Mouse (Mus musculus) heart, embryonic 16.5 days (tissue): Measurements from ENCODE around the gene Sept6. TPM values are rescaled to one million over a fixed set of nuclear protein-coding genes. Genes with fewer than 3 reads are reported as not detected.
A peak's percentile ranks its signal among the peaks of the same experiment; 100 is the strongest.

Source experiments
- ATAC-seq: fragments of 200-750 bp; cut with Nextera tagmentation; replicated peaks from 2 replicates; pipeline ENCODE4 v1.8.0; 2017; ENCODE audit warnings: moderate number of reproducible peaks; ENCODE audit not compliant: insufficient read depth, low FRiP score; ENCODE audit errors: extremely low read depth
- H3K27ac ChIP-seq: fragments of 300-500 bp; sonication (generic); 2 replicates; pipeline ENCODE4 v1.5.1; 2014; ENCODE audit warnings: mild to moderate bottlenecking, low read length, control low read depth, moderate library complexity
- H3K27me3 ChIP-seq: fragments of 300-500 bp; sonication (generic); 2 replicates; pipeline ENCODE4 v1.6.1; 2014; ENCODE audit warnings: low read length, mixed read lengths; ENCODE audit not compliant: control insufficient read depth, insufficient read depth
- H3K36me3 ChIP-seq: fragments of 300-500 bp; sonication (generic); 2 replicates; pipeline ENCODE4 v1.6.1; 2014; ENCODE audit not compliant: control insufficient read depth, insufficient read depth
- H3K4me1 ChIP-seq: fragments of 300-500 bp; sonication (generic); 2 replicates; pipeline ENCODE4 v1.6.1; 2014; ENCODE audit warnings: low read length, mixed read lengths; ENCODE audit not compliant: control insufficient read depth, insufficient read depth
- H3K4me2 ChIP-seq: fragments of 300-500 bp; sonication (generic); 2 replicates; pipeline ENCODE4 v1.6.1; 2014; ENCODE audit warnings: low read depth, mild to moderate bottlenecking, control low read depth, low read length
- H3K4me3 ChIP-seq: fragments of 300-500 bp; sonication (generic); 2 replicates; pipeline ENCODE4 v1.5.1; 2014; ENCODE audit warnings: mild to moderate bottlenecking, control low read depth, low read length
- H3K9ac ChIP-seq: fragments of 300-500 bp; sonication (generic); 2 replicates; pipeline ENCODE4 v1.6.1; 2014; ENCODE audit warnings: low read length, control low read depth
- H3K9me3 ChIP-seq: fragments of 300-500 bp; sonication (generic); replicated peaks from 2 replicates; pipeline ENCODE4 v1.6.1; 2016; ENCODE audit warnings: low read length; ENCODE audit not compliant: control insufficient read depth
- WGBS: fragments of 180-500 bp; shearing (Covaris S2); extraction: QIAGEN DNeasy Blood & Tissue Kit; methylation state at CpG from one replicate; pipeline ENCODE4 v1.1.7; 2014; 5-methylcytosine and 5-hydroxymethylcytosine counted together
- polyA plus RNA-seq: library from polyadenylated mRNA; unstranded; fragments of >200 nt; fragmentation: Nextera tagmentation; extraction: Ambion mirVana; gene quantifications from 2 replicates; pipeline ENCODE4 v1.2.1, GENCODE M21; 2015

Gene Sept6
- polyA plus RNA-seq, 1 experiment from 2014 or later: 50.3 TPM

DNA sequence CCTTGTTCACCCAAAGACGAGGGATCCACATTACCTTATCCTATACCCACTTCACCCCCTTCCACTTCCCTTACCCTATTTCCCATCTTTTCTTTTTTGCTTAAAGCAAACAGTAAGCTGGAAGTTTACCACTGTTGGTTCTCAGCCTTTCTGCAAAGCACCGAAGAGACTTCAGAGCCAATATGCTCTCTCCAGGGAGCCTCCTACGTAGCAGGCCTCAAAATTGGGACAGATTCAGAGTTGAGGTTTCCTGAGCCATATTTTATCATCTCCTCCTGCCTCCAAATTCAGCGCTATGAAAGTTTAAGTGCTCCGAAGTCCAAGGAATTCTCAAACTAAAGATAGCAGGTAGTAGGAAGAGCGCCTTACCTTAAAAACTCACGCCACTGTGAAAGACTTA, 14.6 kb downstream of the Sept6 start:
- Histone ChIP-seq H3K27me3 (no peaks in the 10 kb centered on the region), H3K4me3 (no peak overlapping the region), H3K9me3 (no peaks in the 10 kb centered on the region), H3K4me2 (no peak overlapping the region), H3K36me3 (no peaks in the 10 kb centered on the region), H3K27ac (no peak overlapping the region), H3K4me1 (peaks cover 16% of the 10 kb centered on the region), H3K9ac (no peak overlapping the region)
- ATAC-seq: no peak
- 80% methylated on average over 7 of the region's 7 CpGs for WGBS

DNA sequence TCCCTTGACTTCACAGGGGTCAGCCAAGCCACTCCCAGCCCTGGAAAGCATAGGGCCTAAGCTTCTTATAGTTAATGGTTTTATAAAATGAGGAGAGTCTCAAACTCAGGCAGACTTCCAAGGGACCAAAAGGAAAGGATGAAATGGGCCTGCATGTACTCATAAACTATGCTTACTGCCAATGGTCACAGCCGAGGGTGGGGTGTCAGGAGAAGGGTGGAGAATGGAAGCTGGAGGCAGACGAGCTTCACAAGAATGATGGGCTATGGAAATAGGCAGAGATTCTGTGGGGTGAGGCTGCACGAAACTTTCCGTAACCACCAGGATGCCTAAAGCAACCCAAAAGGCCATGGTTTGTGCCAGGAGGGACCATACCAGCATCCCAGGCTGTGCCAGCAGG, 15.3 kb downstream of the Sept6 start:
- no peaks in the 10 kb centered on the region for H3K27me3 ChIP-seq
- H3K9me3 ChIP-seq: no peaks in the 10 kb centered on the region
- H3K4me1 ChIP-seq: peaks cover 16% of the 10 kb centered on the region
- H3K4me2 ChIP-seq: no peak overlapping the region
- 76% methylated on average over 4 of the region's 4 CpGs for WGBS
- no peaks in the 10 kb centered on the region for H3K36me3 ChIP-seq
- ATAC-seq: no peak
- H3K27ac ChIP-seq: peak overlapping the region; percentile 61
- no peak overlapping the region for H3K4me3 ChIP-seq
- no peak overlapping the region for H3K9ac ChIP-seq

GRCm38 (mm10) chrX:36974905-36975304, 16.7 kb downstream of the Sept6 start:
- H3K27ac ChIP-seq: peak overlapping the region; percentile 79
- no peak overlapping the region for H3K9ac ChIP-seq
- no peaks in the 10 kb centered on the region for H3K36me3 ChIP-seq
- peaks cover 16% of the 10 kb centered on the region for H3K4me1 ChIP-seq
- ATAC-seq: no peak
- H3K9me3 ChIP-seq: no peaks in the 10 kb centered on the region
- no peak overlapping the region for H3K4me3 ChIP-seq
- no peaks in the 10 kb centered on the region for H3K27me3 ChIP-seq
- H3K4me2 ChIP-seq: no peak overlapping the region
- WGBS: 49% methylated on average over 5 of the region's 5 CpGs

GRCm38 (mm10) chrX:36972951-36973471, 18.6 kb downstream of the Sept6 start:
- no peaks in the 10 kb centered on the region for H3K27me3 ChIP-seq
- WGBS: 43% methylated on average over 5 of the region's 5 CpGs
- no peaks in the 10 kb centered on the region for H3K9me3 ChIP-seq
- H3K9ac ChIP-seq: no peak overlapping the region
- no peaks in the 10 kb centered on the region for H3K36me3 ChIP-seq
- peaks cover 16% of the 10 kb centered on the region for H3K4me1 ChIP-seq
- no peak overlapping the region for H3K4me2 ChIP-seq
- H3K4me3 ChIP-seq: no peak overlapping the region
- peak; percentile 80 for ATAC-seq
- peak overlapping the region; percentile 89 for H3K27ac ChIP-seq

DNA sequence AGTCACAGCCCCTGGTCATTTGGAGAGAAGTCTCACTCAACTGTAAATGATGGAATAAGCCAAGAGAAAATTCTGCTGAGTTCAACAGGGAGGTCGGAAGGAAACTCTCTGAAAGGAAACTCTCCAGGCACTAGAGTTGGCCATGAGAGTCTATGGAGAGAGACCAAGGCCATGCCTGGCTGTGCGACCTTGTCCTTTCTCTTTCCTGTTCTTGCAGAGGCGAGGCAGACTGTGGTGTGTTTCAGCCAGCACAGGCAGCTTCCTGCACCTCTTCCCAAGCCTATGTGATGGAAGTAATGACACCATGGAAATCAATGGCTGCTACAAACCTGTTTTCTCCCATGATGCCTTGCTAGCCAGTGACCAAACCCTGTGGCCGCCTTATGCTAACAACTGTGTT, 20.4 kb downstream of the Sept6 start:
- H3K9ac ChIP-seq: no peak overlapping the region
- H3K4me3 ChIP-seq: no peak overlapping the region
- H3K27me3 ChIP-seq: no peaks in the 10 kb centered on the region
- H3K27ac ChIP-seq: no peak overlapping the region
- H3K9me3 ChIP-seq: no peaks in the 10 kb centered on the region
- WGBS: 68% methylated on average over 4 of the region's 4 CpGs
- H3K4me1 ChIP-seq: peaks cover 10% of the 10 kb centered on the region
- peaks cover under 1% of the 10 kb centered on the region; the same call in 1 of the 2 replicates for H3K36me3 ChIP-seq
- no peak for ATAC-seq
- H3K4me2 ChIP-seq: no peak overlapping the region

DNA sequence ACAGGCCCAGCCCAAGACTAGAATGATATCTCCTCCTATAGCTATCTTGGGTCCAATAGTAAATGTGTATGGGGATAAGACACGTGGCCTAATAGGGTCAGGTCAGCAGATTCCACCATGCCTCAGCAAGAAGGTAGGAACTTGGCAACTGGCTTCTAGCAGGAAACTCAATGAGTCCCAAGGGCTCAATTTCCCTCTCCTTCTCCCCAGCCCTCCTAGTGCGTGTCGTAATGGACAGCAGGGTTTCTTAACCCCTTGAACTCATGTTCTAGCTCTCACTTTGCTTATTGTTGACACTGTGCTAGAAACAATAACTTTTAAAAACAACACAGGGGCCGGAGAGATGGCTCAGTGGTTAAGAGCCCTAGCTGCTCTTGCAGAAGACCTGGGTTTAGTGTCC, 22.1 kb downstream of the Sept6 start:
- Histone ChIP-seq H3K27ac (no peak overlapping the region), H3K4me3 (no peak overlapping the region), H3K9ac (no peak overlapping the region), H3K9me3 (no peaks in the 10 kb centered on the region), H3K4me1 (no peaks in the 10 kb centered on the region), H3K27me3 (no peaks in the 10 kb centered on the region), H3K36me3 (peaks cover 3% of the 10 kb centered on the region; the same call in 1 of the 2 replicates), H3K4me2 (no peak overlapping the region)
- ATAC-seq: no peak
- 55% methylated on average over 4 of the region's 4 CpGs for WGBS

GRCm38 (mm10) chrX:36956674-36957073, 34.9 kb downstream of the Sept6 start:
- Histone ChIP-seq H3K9me3 (no peaks in the 10 kb centered on the region), H3K4me1 (no peaks in the 10 kb centered on the region), H3K36me3 (0 out of 2 replicates have a peak, but pooled peaks cover 3% of the 10 kb centered on the region), H3K4me2 (no peak overlapping the region), H3K9ac (no peak overlapping the region), H3K4me3 (no peak overlapping the region), H3K27me3 (no peaks in the 10 kb centered on the region), H3K27ac (no peak overlapping the region)
- ATAC-seq: no peak
- WGBS: 56% methylated on average over 2 of the region's 2 CpGs

GRCm38 (mm10) chrX:36941106-36941505, 50.5 kb downstream of the Sept6 start:
- H3K4me3 ChIP-seq: no peak overlapping the region
- H3K4me1 ChIP-seq: peaks cover 5% of the 10 kb centered on the region; the same call in 1 of the 2 replicates
- 75% methylated on average over 3 of the region's 3 CpGs for WGBS
- H3K36me3 ChIP-seq: peaks cover 12% of the 10 kb centered on the region
- H3K4me2 ChIP-seq: no peak overlapping the region
- no peak for ATAC-seq
- H3K9ac ChIP-seq: no peak overlapping the region
- peaks cover 4% of the 10 kb centered on the region; the same call in 1 of the 2 replicates for H3K9me3 ChIP-seq
- no peaks in the 10 kb centered on the region for H3K27me3 ChIP-seq
- H3K27ac ChIP-seq: no peak overlapping the region

GRCm38 (mm10) chrX:36939806-36940413, 51.7 kb downstream of the Sept6 start:
- Histone ChIP-seq H3K36me3 (peaks cover 9% of the 10 kb centered on the region), H3K4me1 (peaks cover 5% of the 10 kb centered on the region; the same call in 1 of the 2 replicates), H3K9ac (no peak overlapping the region), H3K9me3 (peaks cover 4% of the 10 kb centered on the region; the same call in 1 of the 2 replicates), H3K27me3 (no peaks in the 10 kb centered on the region), H3K4me3 (no peak overlapping the region), H3K27ac (no peak overlapping the region), H3K4me2 (no peak overlapping the region)
- ATAC-seq: peak; percentile 87
- 46% methylated on average over 4 of the region's 4 CpGs for WGBS
